Mouse (Mus musculus) midbrain, embryonic 16.5 days (tissue): ENCODE measurements at regions not wholly inside any gene's neighbourhood (a gene's known extent, or its start where the extent isn't known, plus 50 kb on each side); places are given as distances from the start of the nearest gene placed in this dataset.

ENCODE experiments used
- ATAC-seq: fragments of 200-750 bp; cut with Nextera tagmentation; 2 replicates; pipeline ENCODE4 v1.8.0; 2017; ENCODE audit warnings: moderate TSS enrichment
- H3K27ac ChIP-seq: fragments of 300-500 bp; sonication (generic); 2 replicates; pipeline ENCODE4 v1.5.1; 2014; ENCODE audit warnings: mild to moderate bottlenecking, low read length, mixed read lengths
- H3K27me3 ChIP-seq: fragments of 300-500 bp; sonication (generic); 2 replicates; pipeline ENCODE4 v1.6.1; 2014; ENCODE audit warnings: low read depth, low read length, mixed read lengths; ENCODE audit not compliant: control insufficient read depth, insufficient read depth
- H3K36me3 ChIP-seq: fragments of 300-500 bp; sonication (generic); 2 replicates; pipeline ENCODE4 v1.6.1; 2014; ENCODE audit warnings: mild to moderate bottlenecking, low read length, moderate library complexity, mixed read lengths; ENCODE audit not compliant: control insufficient read depth, insufficient read depth
- H3K4me1 ChIP-seq: fragments of 300-500 bp; sonication (generic); 2 replicates; pipeline ENCODE4 v1.6.1; 2014; ENCODE audit warnings: mild to moderate bottlenecking, low read length, mixed read lengths; ENCODE audit not compliant: control insufficient read depth, insufficient read depth
- H3K4me2 ChIP-seq: fragments of 300-500 bp; sonication (generic); 2 replicates; pipeline ENCODE4 v1.6.1; 2014; ENCODE audit warnings: mild to moderate bottlenecking, low read length, mixed read lengths
- H3K4me3 ChIP-seq: fragments of 300-500 bp; sonication (generic); 2 replicates; pipeline ENCODE4 v1.5.1; 2014; ENCODE audit warnings: low read depth, mild to moderate bottlenecking, low read length, moderate library complexity, mixed read lengths
- H3K9ac ChIP-seq: fragments of 300-500 bp; sonication (generic); 2 replicates; pipeline ENCODE4 v1.6.1; 2014; ENCODE audit warnings: low read depth, low read length, mixed read lengths
- H3K9me3 ChIP-seq: fragments of 300-500 bp; sonication (generic); replicated peaks from 2 replicates; pipeline ENCODE4 v1.6.1; 2014; ENCODE audit warnings: mild to moderate bottlenecking, low read length, mixed read lengths; ENCODE audit not compliant: control insufficient read depth, poor library complexity, severe bottlenecking
- WGBS: fragments of 180-500 bp; shearing (Covaris S2); extraction: QIAGEN DNeasy Blood & Tissue Kit; methylation state at CpG from one replicate; pipeline ENCODE4 v1.1.7; 2014; 5-methylcytosine and 5-hydroxymethylcytosine counted together

- Histone ChIP-seq H3K4me1 (no peaks in the 10 kb centered on the region), H3K4me3 (no peak overlapping the region), H3K9ac (no peak overlapping the region), H3K4me2 (no peak overlapping the region), H3K9me3 (no peaks in the 10 kb centered on the region), H3K27me3 (no peaks in the 10 kb centered on the region), H3K36me3 (no peaks in the 10 kb centered on the region), H3K27ac (no peak overlapping the region)
- no peak for ATAC-seq
- WGBS = 90% methylated on average over 1 of the region's 1 CpGs
Measured at GRCm38 (mm10) chr2:133181216-133181615, 235.5 kb upstream of the Fermt1 start.

GRCm38 (mm10) chr2:133182920-133183319 is 237.2 kb upstream of the Fermt1 start:
- Histone ChIP-seq H3K9me3 (no peaks in the 10 kb centered on the region), H3K27ac (no peak overlapping the region), H3K4me2 (no peak overlapping the region), H3K27me3 (no peaks in the 10 kb centered on the region), H3K4me1 (no peaks in the 10 kb centered on the region), H3K36me3 (no peaks in the 10 kb centered on the region), H3K4me3 (no peak overlapping the region), H3K9ac (no peak overlapping the region)
- no peak for ATAC-seq
- 70% methylated on average over 4 of the region's 4 CpGs for WGBS

- H3K9ac ChIP-seq = no peak overlapping the region
- H3K36me3 ChIP-seq = no peaks in the 10 kb centered on the region
- H3K9me3 ChIP-seq = no peaks in the 10 kb centered on the region
- no peak overlapping the region for H3K27ac ChIP-seq
- H3K27me3 ChIP-seq = no peaks in the 10 kb centered on the region
- no peaks in the 10 kb centered on the region for H3K4me1 ChIP-seq
- ATAC-seq = no peak
- no peak overlapping the region for H3K4me3 ChIP-seq
- H3K4me2 ChIP-seq = no peak overlapping the region
- 23% methylated on average over 5 of the region's 5 CpGs for WGBS
Measured at GRCm38 (mm10) chr2:133204295-133204866, 258.7 kb upstream of the Fermt1 start.

- no peaks in the 10 kb centered on the region for H3K36me3 ChIP-seq
- no peaks in the 10 kb centered on the region for H3K9me3 ChIP-seq
- H3K27ac ChIP-seq = no peak overlapping the region
- H3K4me2 ChIP-seq = no peak overlapping the region
- H3K9ac ChIP-seq = no peak overlapping the region
- ATAC-seq = no peak
- H3K4me3 ChIP-seq = no peak overlapping the region
- WGBS = 85% methylated on average over 4 of the region's 4 CpGs
- no peaks in the 10 kb centered on the region for H3K27me3 ChIP-seq
- H3K4me1 ChIP-seq = no peaks in the 10 kb centered on the region
Measured at GRCm38 (mm10) chr2:133208498-133208897, 262.8 kb upstream of the Fermt1 start.

GRCm38 (mm10) chr2:133221762-133222556 is 276.3 kb upstream of the Fermt1 start:
- no peaks in the 10 kb centered on the region for H3K27me3 ChIP-seq
- no peaks in the 10 kb centered on the region for H3K9me3 ChIP-seq
- WGBS = 66% methylated on average over 4 of the region's 4 CpGs
- no peak overlapping the region for H3K9ac ChIP-seq
- H3K4me1 ChIP-seq = no peaks in the 10 kb centered on the region
- ATAC-seq = no peak
- no peaks in the 10 kb centered on the region for H3K36me3 ChIP-seq
- no peak overlapping the region for H3K27ac ChIP-seq
- H3K4me3 ChIP-seq = no peak overlapping the region
- H3K4me2 ChIP-seq = no peak overlapping the region

GRCm38 (mm10) chr2:133235175-133235920 is 289.6 kb upstream of the Fermt1 start:
- Histone ChIP-seq H3K9me3 (no peaks in the 10 kb centered on the region), H3K4me2 (no peak overlapping the region), H3K27ac (no peak overlapping the region), H3K4me3 (no peak overlapping the region), H3K9ac (no peak overlapping the region), H3K4me1 (no peaks in the 10 kb centered on the region), H3K36me3 (no peaks in the 10 kb centered on the region), H3K27me3 (no peaks in the 10 kb centered on the region)
- ATAC-seq = no peak
- WGBS = 79% methylated on average over 4 of the region's 4 CpGs

- Histone ChIP-seq H3K9me3 (no peaks in the 10 kb centered on the region), H3K9ac (no peak overlapping the region), H3K36me3 (no peaks in the 10 kb centered on the region), H3K27ac (no peak overlapping the region), H3K4me3 (no peak overlapping the region), H3K4me2 (no peak overlapping the region), H3K4me1 (no peaks in the 10 kb centered on the region), H3K27me3 (no peaks in the 10 kb centered on the region)
- 83% methylated on average over 2 of the region's 2 CpGs for WGBS
- ATAC-seq = no peak
Measured at GRCm38 (mm10) chr2:133252131-133252530, 299.8 kb upstream of the Bmp2 start.

- H3K27ac ChIP-seq = no peak overlapping the region
- H3K4me2 ChIP-seq = no peak overlapping the region
- 64% methylated on average over 4 of the region's 4 CpGs for WGBS
- no peaks in the 10 kb centered on the region for H3K4me1 ChIP-seq
- H3K9ac ChIP-seq = no peak overlapping the region
- no peaks in the 10 kb centered on the region for H3K9me3 ChIP-seq
- no peak overlapping the region for H3K4me3 ChIP-seq
- H3K36me3 ChIP-seq = no peaks in the 10 kb centered on the region
- no peak for ATAC-seq
- H3K27me3 ChIP-seq = no peaks in the 10 kb centered on the region
Measured at GRCm38 (mm10) chr2:133274424-133274823, 277.5 kb upstream of the Bmp2 start.

GRCm38 (mm10) chr2:133278546-133278945 is 273.4 kb upstream of the Bmp2 start:
- Histone ChIP-seq H3K27me3 (no peaks in the 10 kb centered on the region), H3K9me3 (no peaks in the 10 kb centered on the region), H3K27ac (no peak overlapping the region), H3K9ac (no peak overlapping the region), H3K4me2 (no peak overlapping the region), H3K4me1 (no peaks in the 10 kb centered on the region), H3K4me3 (no peak overlapping the region), H3K36me3 (no peaks in the 10 kb centered on the region)
- WGBS = 60% methylated on average over 4 of the region's 4 CpGs
- ATAC-seq = no peak
